Mouse (Mus musculus): Measurements from ENCODE around the gene Sorbs1.

The Sorbs1 gene

GRCm38 (mm10) chr19:40369852-40370811, 143.4 kb downstream of the Sorbs1 start:
- DNase-seq, result no peak

GRCm38 (mm10) chr19:40368517-40368916, 145.1 kb downstream of the Sorbs1 start:
- DNase-seq, result no peak

GRCm38 (mm10) chr19:40366163-40366941, 147.2 kb downstream of the Sorbs1 start:
- peak; percentile 60 for DNase-seq

GRCm38 (mm10) chr19:40365137-40365536, 148.4 kb downstream of the Sorbs1 start:
- no peak for DNase-seq

- no peak for DNase-seq
Measured at GRCm38 (mm10) chr19:40363447-40363846, 150.1 kb downstream of the Sorbs1 start.

- DNase-seq, result no peak
Measured at GRCm38 (mm10) chr19:40362203-40362865, 151.2 kb downstream of the Sorbs1 start.

GRCm38 (mm10) chr19:40359712-40360394, 153.7 kb downstream of the Sorbs1 start:
- DNase-seq, result no peak

- no peak for DNase-seq
Measured at GRCm38 (mm10) chr19:40356536-40357522, 156.8 kb downstream of the Sorbs1 start.

- DNase-seq, result no peak
Measured at GRCm38 (mm10) chr19:40355075-40355474, 158.5 kb downstream of the Sorbs1 start.

- no peak for DNase-seq
Measured at GRCm38 (mm10) chr19:40352006-40352405, 161.6 kb downstream of the Sorbs1 start.

- no peak for DNase-seq
Measured at GRCm38 (mm10) chr19:40350835-40351234, 162.7 kb downstream of the Sorbs1 start.

- no peak for DNase-seq
Measured at GRCm38 (mm10) chr19:40349713-40350671, 163.6 kb downstream of the Sorbs1 start.

GRCm38 (mm10) chr19:40349281-40349680, 164.3 kb downstream of the Sorbs1 start:
- no peak for DNase-seq

GRCm38 (mm10) chr19:40348652-40349051, 164.9 kb downstream of the Sorbs1 start:
- DNase-seq, result no peak

- DNase-seq, result no peak
Measured at GRCm38 (mm10) chr19:40348175-40348574, 165.4 kb downstream of the Sorbs1 start.

GRCm38 (mm10) chr19:40346908-40347307, 166.7 kb downstream of the Sorbs1 start:
- DNase-seq, result no peak

- no peak for DNase-seq
Measured at GRCm38 (mm10) chr19:40346232-40346844, 167.2 kb downstream of the Sorbs1 start.

GRCm38 (mm10) chr19:40345684-40346083, 167.9 kb downstream of the Sorbs1 start:
- DNase-seq, result peak; percentile 70

GRCm38 (mm10) chr19:40343018-40343417, 170.6 kb downstream of the Sorbs1 start:
- DNase-seq, result peak; percentile 81

- DNase-seq, result no peak
Measured at GRCm38 (mm10) chr19:40341141-40341540, 172.4 kb downstream of the Sorbs1 start.

All from thymus, postnatal 14 days (tissue).